Comparison of ENCODE assay signal across 8 mouse cellular contexts in the genomic region with DNA sequence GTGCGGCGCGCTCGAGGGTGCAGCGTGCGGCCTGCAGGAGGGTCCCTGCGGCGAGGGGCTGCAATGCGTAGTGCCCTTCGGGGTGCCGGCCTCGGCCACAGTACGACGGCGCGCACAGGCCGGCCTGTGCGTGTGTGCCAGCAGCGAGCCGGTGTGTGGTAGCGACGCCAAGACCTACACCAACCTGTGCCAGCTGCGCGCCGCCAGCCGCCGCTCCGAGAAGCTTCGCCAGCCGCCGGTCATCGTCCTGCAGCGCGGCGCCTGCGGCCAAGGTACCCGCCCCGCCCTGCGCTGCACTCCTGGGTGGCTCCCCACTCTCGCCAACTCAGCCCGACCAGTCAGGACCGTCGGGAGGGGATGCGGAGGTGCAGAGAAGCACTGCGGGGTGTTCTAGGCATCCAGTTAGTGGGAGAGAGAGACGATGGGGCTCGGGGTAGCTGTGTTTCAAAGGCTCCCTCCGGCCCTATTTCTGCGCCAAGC. TPM values are rescaled to one million over a fixed set of nuclear protein-coding genes. Genes with fewer than 3 reads are reported as not detected.
DNase-seq lines count a peak whose midpoint lies in the region; ATAC-seq and TF ChIP-seq lines count a peak whose summit lies in the region.

No protein-coding gene starts in this region.

- H3K27ac ChIP-seq in spleen, adult 2 months (ENCODE audit: insufficient read depth, low read length) = no peak overlapping the region; the same call in 1 of the 2 replicates
- no peak overlapping the region for H3K27ac ChIP-seq in forebrain, embryonic 12.5 days
- no peak overlapping the region for H3K27ac ChIP-seq in limb, embryonic 12.5 days
- H3K27ac ChIP-seq in midbrain, postnatal 0 days (ENCODE audit: low read depth, low read length) = no peak overlapping the region

- no peak for TF ChIP-seq POLR2A in spleen, adult 2 months (IDR thresholded peaks at IDR 0.05; ENCODE audit: low read depth, low read length)

- H3K27me3 ChIP-seq in spleen, adult 2 months (ENCODE audit: control insufficient read depth, insufficient read depth, low read length) = peaks cover 17% of the 10 kb centered on the region
- peaks cover 88% of the 10 kb centered on the region for H3K27me3 ChIP-seq in forebrain, embryonic 12.5 days
- H3K27me3 ChIP-seq in limb, embryonic 12.5 days = peaks cover 77% of the 10 kb centered on the region
- peaks cover 55% of the 10 kb centered on the region for H3K27me3 ChIP-seq in midbrain, postnatal 0 days (ENCODE audit: insufficient read depth, low read length)

- H3K4me1 ChIP-seq in spleen, adult 2 months (ENCODE audit: control insufficient read depth, insufficient read depth, insufficient read length) = peaks cover 9% of the 10 kb centered on the region; the same call in 1 of the 2 replicates
- peaks cover 17% of the 10 kb centered on the region for H3K4me1 ChIP-seq in forebrain, embryonic 12.5 days
- peaks cover 13% of the 10 kb centered on the region for H3K4me1 ChIP-seq in limb, embryonic 12.5 days (replicated peaks)
- H3K4me1 ChIP-seq in midbrain, postnatal 0 days (ENCODE audit: insufficient read depth, low read length) = peaks cover 3% of the 10 kb centered on the region; the same call in 1 of the 2 replicates

- no peak for DNase-seq in spleen, adult 2 months (ENCODE audit: low read depth in 1 of 2, low spot score in 2 of 2)
- no peak for DNase-seq in spleen, postnatal 4 days (ENCODE audit: low spot score in 2 of 2)
- peak; percentile 58 to 71 for DNase-seq in heart, postnatal 36 days
- DNase-seq in midbrain, postnatal 0 days (ENCODE audit: low spot score) = no peak
- no peak for DNase-seq in layer of hippocampus, adult 9-11 months
- no peak for DNase-seq in spleen, adult 18-20 months

- no peak overlapping the region for H3K9ac ChIP-seq in forebrain, embryonic 12.5 days
- H3K9ac ChIP-seq in limb, embryonic 12.5 days (replicated peaks) = peak overlapping the region; percentile 57
- H3K9ac ChIP-seq in midbrain, postnatal 0 days (replicated peaks; ENCODE audit: low read length, poor library complexity, severe bottlenecking) = no peak overlapping the region; the same call in 1 of the 2 replicates

- intact Hi-C loops in heart, postnatal 36 days (cut with DNase I) = loop anchor here (2.0 to 5.0 kb wide), 2 partner anchors 42 to 106 kb away; no protein-coding TSS in a partner anchor

- no peak for TF ChIP-seq CTCF in spleen, adult 2 months (IDR thresholded peaks at IDR 0.05; ENCODE audit: extremely low read depth, insufficient read depth, insufficient read length, insufficient replicate concordance)
- TF ChIP-seq CTCF in midbrain, postnatal 0 days (IDR thresholded peaks at IDR 0.05) = no peak

- peak overlapping the region; percentile 71 for H3K4me2 ChIP-seq in forebrain, embryonic 12.5 days
- H3K4me2 ChIP-seq in limb, embryonic 12.5 days = peak overlapping the region; percentile 73
- peak overlapping the region; percentile 61 for H3K4me2 ChIP-seq in midbrain, postnatal 0 days (ENCODE audit: low read depth, low read length, poor library complexity, severe bottlenecking)

- ATAC-seq in forebrain, embryonic 12.5 days (ENCODE audit: low FRiP score) = no peak
- ATAC-seq in limb, embryonic 12.5 days (ENCODE audit: insufficient number of reproducible peaks, insufficient read depth, low FRiP score, low TSS enrichment, low read depth) = 0 out of 2 replicates have a peak, but pooled peaks have one; percentile 6
- ATAC-seq in midbrain, postnatal 0 days (ENCODE audit: low FRiP score) = peak; percentile 10; the same call in 1 of the 2 replicates

- 2% methylated on average over 45 of the region's 49 CpGs for WGBS in spleen, adult 2 months
- 1% methylated on average over 45 of the region's 49 CpGs for WGBS in forebrain, embryonic 12.5 days
- 1% methylated on average over 49 of the region's 49 CpGs for WGBS in limb, embryonic 12.5 days
- WGBS in midbrain, postnatal 0 days = 1% methylated on average over 42 of the region's 49 CpGs

- H3K9me3 ChIP-seq in forebrain, embryonic 12.5 days = no peaks in the 10 kb centered on the region
- no peaks in the 10 kb centered on the region for H3K9me3 ChIP-seq in limb, embryonic 12.5 days
- no peaks in the 10 kb centered on the region for H3K9me3 ChIP-seq in midbrain, postnatal 0 days (ENCODE audit: low read length)

- H3K36me3 ChIP-seq in spleen, adult 2 months (ENCODE audit: control insufficient read depth, insufficient read depth, low read length) = no peaks in the 10 kb centered on the region
- H3K36me3 ChIP-seq in forebrain, embryonic 12.5 days (replicated peaks) = no peaks in the 10 kb centered on the region
- H3K36me3 ChIP-seq in limb, embryonic 12.5 days = no peaks in the 10 kb centered on the region
- no peaks in the 10 kb centered on the region for H3K36me3 ChIP-seq in midbrain, postnatal 0 days (ENCODE audit: insufficient read depth, low read length)

- H3K4me3 ChIP-seq in spleen, adult 2 months (ENCODE audit: extremely low read depth, insufficient read depth, insufficient read length) = peak overlapping the region; percentile 45; the same call in 1 of the 2 replicates
- peak overlapping the region; percentile 53 for H3K4me3 ChIP-seq in forebrain, embryonic 12.5 days (replicated peaks)
- H3K4me3 ChIP-seq in limb, embryonic 12.5 days (replicated peaks) = peak overlapping the region; percentile 56
- H3K4me3 ChIP-seq in midbrain, postnatal 0 days (ENCODE audit: low read depth, low read length) = peak overlapping the region; percentile 42

RNA-seq across cellular contexts. Expression of gene Htra1, which starts 0.6 kb away (rescaled TPM):
- polyA plus RNA-seq in spleen, adult 2 months (2012; rRNA removed) = 37.7 and 47.4 TPM in 2 replicates
- polyA plus RNA-seq in forebrain, embryonic 12.5 days (2016; fragmentation: Nextera tagmentation; extraction: Ambion mirVana) = 3.1 and 5.9 TPM in 2 replicates
- total RNA-seq in heart, postnatal 36 days (2021) = 100 to 1,000 TPM; 120 to 129 TPM
- 20.4 and 20.9 TPM in 2 replicates for polyA plus RNA-seq in limb, embryonic 12.5 days (2016; fragmentation: Nextera tagmentation; extraction: Ambion mirVana)
- total RNA-seq in midbrain, postnatal 0 days (2014; rRNA removed) = 23.5 and 31.8 TPM in 2 replicates
- 32.9 and 33.3 TPM in 2 replicates for polyA plus RNA-seq in midbrain, postnatal 0 days (2015; fragmentation: Nextera tagmentation; extraction: Ambion mirVana)

Comparison
In these comparisons a context has a peak if more than half of its experiments do, and no peak if none do; other contexts are left out.
1. DNase-seq: peak in heart, postnatal 36 days (2 of 2); none in spleen, adult 2 months (0 of 2), spleen, postnatal 4 days (0 of 2), midbrain, postnatal 0 days (single experiment), layer of hippocampus, adult 9-11 months (single experiment) and spleen, adult 18-20 months (0 of 2).
2. Peak in every context shown above with its lines, with median percentiles within 50 percentile points of each other: H3K4me3 ChIP-seq and H3K4me2 ChIP-seq.